Mouse (Mus musculus) neural tube, embryonic 11.5 days (tissue): ENCODE data around the gene Ttc17. TPM values are rescaled to one million over a fixed set of nuclear protein-coding genes. Genes with fewer than 3 reads are reported as not detected.

Source experiments
- ATAC-seq: fragments of 200-750 bp; cut with Nextera tagmentation; 2 replicates; pipeline ENCODE4 v1.8.0; 2017; ENCODE audit warnings: moderate number of reproducible peaks, mild to moderate bottlenecking, moderate TSS enrichment, moderate library complexity; ENCODE audit not compliant: insufficient read depth, low FRiP score, low TSS enrichment
- DNase-seq: peaks from one replicate; pipeline ENCODE4 v3.0.0-alpha.2; 2015; ENCODE audit warnings: low spot score
- H3K27ac ChIP-seq: fragments of 300-500 bp; sonication (generic); 2 replicates; pipeline ENCODE4 v1.5.1; 2014; ENCODE audit warnings: low read depth, mild to moderate bottlenecking, low read length
- H3K27me3 ChIP-seq: fragments of 300-500 bp; sonication (generic); 2 replicates; pipeline ENCODE4 v1.6.1; 2014; ENCODE audit warnings: mild to moderate bottlenecking, low read length, mixed read lengths; ENCODE audit not compliant: control insufficient read depth, insufficient read depth
- H3K36me3 ChIP-seq: fragments of 300-500 bp; sonication (generic); 2 replicates; pipeline ENCODE4 v1.6.1; 2014; ENCODE audit warnings: mild to moderate bottlenecking, low read length, moderate library complexity, mixed read lengths; ENCODE audit not compliant: control insufficient read depth, insufficient read depth
- H3K4me1 ChIP-seq: fragments of 300-500 bp; sonication (generic); 2 replicates; pipeline ENCODE4 v1.6.1; 2014; ENCODE audit warnings: low read length, mixed read lengths; ENCODE audit not compliant: control insufficient read depth, insufficient read depth
- H3K4me2 ChIP-seq: fragments of 300-500 bp; sonication (generic); 2 replicates; pipeline ENCODE4 v1.6.1; 2014; ENCODE audit warnings: low read depth, mild to moderate bottlenecking, moderate library complexity
- H3K4me3 ChIP-seq: fragments of 300-500 bp; sonication (generic); 2 replicates; pipeline ENCODE4 v1.5.1; 2014; ENCODE audit warnings: low read depth, low read length
- H3K9ac ChIP-seq: fragments of 300-500 bp; sonication (generic); 2 replicates; pipeline ENCODE4 v1.6.1; 2014; ENCODE audit warnings: mild to moderate bottlenecking, low read length
- H3K9me3 ChIP-seq: fragments of 300-500 bp; sonication (generic); 2 replicates; pipeline ENCODE4 v1.6.1; 2016; ENCODE audit warnings: low read length; ENCODE audit not compliant: control insufficient read depth
- WGBS: fragments of 180-500 bp; shearing (Covaris S2); extraction: QIAGEN DNeasy Blood & Tissue Kit; methylation state at CpG from one replicate; pipeline ENCODE4 v1.1.7; 2014; 5-methylcytosine and 5-hydroxymethylcytosine counted together
- polyA plus RNA-seq: library from polyadenylated mRNA; unstranded; fragments of >200 nt; fragmentation: Nextera tagmentation; extraction: Ambion mirVana; gene quantifications from 2 replicates; pipeline ENCODE4 v1.2.1, GENCODE M21; 2014

Ttc17 gene
- polyA plus RNA-seq, 1 experiment from 2014 or later: 13.7 TPM

DNA sequence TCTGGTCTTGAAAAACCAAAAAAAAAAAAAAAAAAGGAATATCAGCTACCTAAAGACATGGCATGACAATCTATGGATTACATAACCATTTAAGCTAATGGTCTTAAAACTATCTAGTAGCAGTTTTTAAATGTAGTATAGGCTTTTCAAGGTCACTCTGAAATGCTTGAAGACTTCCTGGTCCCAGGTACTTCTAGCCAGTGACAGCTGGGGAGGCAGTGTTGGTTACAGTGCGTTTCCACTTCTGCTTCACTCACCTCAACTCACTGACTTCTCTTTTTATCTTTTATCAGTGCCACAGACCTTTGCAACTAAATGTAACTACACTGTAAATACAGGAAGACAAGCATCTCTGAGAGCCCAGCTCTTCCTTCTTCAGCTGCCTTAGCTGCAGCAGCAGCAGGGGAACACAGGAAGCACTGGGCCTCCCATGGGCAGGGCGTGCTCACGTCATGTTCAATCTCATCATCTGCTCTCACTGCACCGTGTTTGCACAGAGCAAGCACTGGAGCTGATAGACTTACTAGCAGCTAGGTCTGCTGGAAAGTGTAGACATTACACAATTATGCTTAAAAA, 46.0 kb downstream of the Ttc17 start:
- no peaks in the 10 kb centered on the region for H3K9me3 ChIP-seq
- H3K27me3 ChIP-seq: no peaks in the 10 kb centered on the region
- DNase-seq: no peak
- H3K4me2 ChIP-seq: no peak overlapping the region
- 92% methylated on average over 4 of the region's 4 CpGs for WGBS
- H3K36me3 ChIP-seq: peaks cover 17% of the 10 kb centered on the region
- ATAC-seq: no peak
- H3K9ac ChIP-seq: no peak overlapping the region
- no peak overlapping the region for H3K4me3 ChIP-seq
- no peak overlapping the region for H3K27ac ChIP-seq
- H3K4me1 ChIP-seq: no peaks in the 10 kb centered on the region

- 88% methylated on average over 6 of the region's 6 CpGs for WGBS
- DNase-seq (no peak), ATAC-seq (no peak)
Observed at GRCm38 (mm10) chr2:94348165-94348591, 58.3 kb downstream of the Ttc17 start.

GRCm38 (mm10) chr2:94346746-94347145, 59.7 kb downstream of the Ttc17 start:
- H3K9ac ChIP-seq: no peak overlapping the region
- no peaks in the 10 kb centered on the region for H3K4me1 ChIP-seq
- no peak for DNase-seq
- H3K9me3 ChIP-seq: no peaks in the 10 kb centered on the region
- ATAC-seq: no peak
- H3K27me3 ChIP-seq: no peaks in the 10 kb centered on the region
- H3K36me3 ChIP-seq: no peaks in the 10 kb centered on the region
- no peak overlapping the region for H3K4me2 ChIP-seq
- no peak overlapping the region for H3K27ac ChIP-seq
- WGBS: 94% methylated on average over 5 of the region's 5 CpGs
- H3K4me3 ChIP-seq: no peak overlapping the region

More at GRCm38 (mm10) chr2:94348165-94348591, 58.3 kb downstream of the Ttc17 start:
- no peaks in the 10 kb centered on the region for H3K9me3 ChIP-seq
- H3K9ac ChIP-seq: no peak overlapping the region
- no peaks in the 10 kb centered on the region for H3K36me3 ChIP-seq
- H3K4me1 ChIP-seq: no peaks in the 10 kb centered on the region
- no peak overlapping the region for H3K4me2 ChIP-seq
- no peak overlapping the region for H3K4me3 ChIP-seq
- H3K27me3 ChIP-seq: no peaks in the 10 kb centered on the region
- no peak overlapping the region for H3K27ac ChIP-seq

- Histone ChIP-seq H3K9me3 (no peaks in the 10 kb centered on the region), H3K4me3 (no peak overlapping the region), H3K4me1 (no peaks in the 10 kb centered on the region), H3K9ac (no peak overlapping the region), H3K27ac (no peak overlapping the region), H3K4me2 (no peak overlapping the region), H3K36me3 (no peaks in the 10 kb centered on the region), H3K27me3 (no peaks in the 10 kb centered on the region)
- 95% methylated on average over 4 of the region's 4 CpGs for WGBS
- ATAC-seq (no peak), DNase-seq (no peak)
Observed at GRCm38 (mm10) chr2:94344624-94345023, 61.9 kb downstream of the Ttc17 start.

GRCm38 (mm10) chr2:94343290-94344285, 62.9 kb downstream of the Ttc17 start:
- no peak for DNase-seq

GRCm38 (mm10) chr2:94340769-94341168, 65.7 kb downstream of the Ttc17 start:
- ATAC-seq (no peak), DNase-seq (no peak)
- Histone ChIP-seq H3K4me1 (no peaks in the 10 kb centered on the region), H3K9ac (no peak overlapping the region), H3K27ac (no peak overlapping the region), H3K27me3 (no peaks in the 10 kb centered on the region), H3K36me3 (no peaks in the 10 kb centered on the region), H3K4me2 (no peak overlapping the region), H3K4me3 (no peak overlapping the region), H3K9me3 (no peaks in the 10 kb centered on the region)
- 96% methylated on average over 1 of the region's 1 CpGs for WGBS

More at GRCm38 (mm10) chr2:94343290-94344285, 62.9 kb downstream of the Ttc17 start:
- ATAC-seq: no peak
- WGBS: 76% methylated on average over 12 of the region's 12 CpGs
- H3K9ac ChIP-seq: no peak overlapping the region
- H3K27ac ChIP-seq: no peak overlapping the region
- no peaks in the 10 kb centered on the region for H3K27me3 ChIP-seq
- H3K4me2 ChIP-seq: no peak overlapping the region
- H3K4me3 ChIP-seq: no peak overlapping the region
- H3K36me3 ChIP-seq: no peaks in the 10 kb centered on the region
- H3K9me3 ChIP-seq: no peaks in the 10 kb centered on the region
- no peaks in the 10 kb centered on the region for H3K4me1 ChIP-seq

- DNase-seq (no peak), ATAC-seq (no peak)
- H3K27me3 ChIP-seq: no peaks in the 10 kb centered on the region
- 90% methylated on average over 5 of the region's 5 CpGs for WGBS
- H3K4me3 ChIP-seq: no peak overlapping the region
- H3K9ac ChIP-seq: no peak overlapping the region
- H3K4me1 ChIP-seq: no peaks in the 10 kb centered on the region
- H3K4me2 ChIP-seq: no peak overlapping the region
- no peak overlapping the region for H3K27ac ChIP-seq
- H3K36me3 ChIP-seq: no peaks in the 10 kb centered on the region
- no peaks in the 10 kb centered on the region for H3K9me3 ChIP-seq
Observed at GRCm38 (mm10) chr2:94339495-94339894, 67.0 kb downstream of the Ttc17 start.

GRCm38 (mm10) chr2:94336336-94336735, 70.2 kb downstream of the Ttc17 start:
- Histone ChIP-seq H3K27me3 (no peaks in the 10 kb centered on the region), H3K9me3 (no peaks in the 10 kb centered on the region), H3K36me3 (0 out of 2 replicates have a peak, but pooled peaks cover 2% of the 10 kb centered on the region), H3K27ac (no peak overlapping the region), H3K4me3 (no peak overlapping the region), H3K9ac (no peak overlapping the region), H3K4me2 (no peak overlapping the region), H3K4me1 (no peaks in the 10 kb centered on the region)
- 95% methylated on average over 9 of the region's 9 CpGs for WGBS
- DNase-seq (no peak), ATAC-seq (no peak)

DNA sequence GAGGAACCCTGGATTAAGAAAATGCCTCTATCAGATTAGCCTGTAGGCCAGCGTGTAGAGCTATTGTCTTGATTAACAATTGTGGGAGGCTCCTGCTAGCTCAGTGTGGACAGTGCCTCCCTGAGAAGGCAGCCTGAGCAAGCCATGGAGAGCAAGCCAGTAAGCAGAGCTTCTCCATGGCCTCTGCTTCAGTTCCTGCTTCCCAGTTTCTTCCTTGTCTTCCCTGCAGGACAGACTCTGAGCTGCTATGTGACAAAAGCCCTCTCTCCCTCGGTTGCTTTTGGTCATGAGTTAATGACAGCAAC, 71.8 kb downstream of the Ttc17 start:
- Histone ChIP-seq H3K27ac (no peak overlapping the region), H3K9me3 (no peaks in the 10 kb centered on the region), H3K4me1 (no peaks in the 10 kb centered on the region), H3K4me2 (no peak overlapping the region), H3K9ac (no peak overlapping the region), H3K27me3 (no peaks in the 10 kb centered on the region), H3K36me3 (0 out of 2 replicates have a peak, but pooled peaks cover 2% of the 10 kb centered on the region), H3K4me3 (no peak overlapping the region)
- 73% methylated on average over 2 of the region's 2 CpGs for WGBS
- no peak for DNase-seq
- ATAC-seq: no peak
